Mouse (Mus musculus): Measurements from ENCODE around the gene Ncln. TPM values are rescaled to one million over a fixed set of nuclear protein-coding genes. Genes with fewer than 3 reads are reported as not detected.

The Ncln gene
- polyA plus RNA-seq, 1 experiment from 2014 or later: 81.9 TPM

GRCm38 (mm10) chr10:81510246-81510810 is 14.1 kb upstream of the Ncln start:
- Histone ChIP-seq H3K4me3 (no peak overlapping the region), H3K36me3 (no peaks in the 10 kb centered on the region), H3K9me3 (peaks cover 4% of the 10 kb centered on the region; the same call in 1 of the 2 replicates), H3K27me3 (peaks cover 10% of the 10 kb centered on the region), H3K27ac (no peak overlapping the region), H3K4me1 (0 out of 2 replicates have a peak, but pooled peaks cover 6% of the 10 kb centered on the region), H3K4me2 (replicated peaks) (no peak overlapping the region), H3K9ac (no peak overlapping the region)
- ATAC-seq (ENCODE audit: insufficient number of reproducible peaks, insufficient read depth, low FRiP score, low TSS enrichment): no peak
- 77% methylated on average over 14 of the region's 14 CpGs for WGBS

- Histone ChIP-seq H3K9me3 (no peaks in the 10 kb centered on the region), H3K36me3 (no peaks in the 10 kb centered on the region), H3K27ac (no peak overlapping the region), H3K9ac (no peak overlapping the region), H3K27me3 (peaks cover 19% of the 10 kb centered on the region), H3K4me3 (no peak overlapping the region), H3K4me1 (0 out of 2 replicates have a peak, but pooled peaks cover 6% of the 10 kb centered on the region), H3K4me2 (replicated peaks) (no peak overlapping the region)
- WGBS: 75% methylated on average over 13 of the region's 13 CpGs
- no peak for ATAC-seq (ENCODE audit: insufficient number of reproducible peaks, insufficient read depth, low FRiP score, low TSS enrichment)
Measured at GRCm38 (mm10) chr10:81507691-81508489, 11.7 kb upstream of the Ncln start.

GRCm38 (mm10) chr10:81507095-81507494 is 10.9 kb upstream of the Ncln start:
- Histone ChIP-seq H3K4me1 (0 out of 2 replicates have a peak, but pooled peaks cover 3% of the 10 kb centered on the region), H3K36me3 (no peaks in the 10 kb centered on the region), H3K9me3 (no peaks in the 10 kb centered on the region), H3K27me3 (peaks cover 17% of the 10 kb centered on the region), H3K9ac (no peak overlapping the region), H3K27ac (no peak overlapping the region), H3K4me3 (no peak overlapping the region), H3K4me2 (replicated peaks) (no peak overlapping the region)
- 41% methylated on average over 6 of the region's 6 CpGs for WGBS
- ATAC-seq (ENCODE audit: insufficient number of reproducible peaks, insufficient read depth, low FRiP score, low TSS enrichment): no peak

- H3K4me1 ChIP-seq: no peaks in the 10 kb centered on the region
- H3K4me3 ChIP-seq: no peak overlapping the region
- H3K9ac ChIP-seq: no peak overlapping the region
- H3K36me3 ChIP-seq: no peaks in the 10 kb centered on the region
- ATAC-seq (ENCODE audit: insufficient number of reproducible peaks, insufficient read depth, low FRiP score, low TSS enrichment): no peak
- no peak overlapping the region for H3K27ac ChIP-seq
- no peaks in the 10 kb centered on the region for H3K9me3 ChIP-seq
- H3K27me3 ChIP-seq: peaks cover 11% of the 10 kb centered on the region
- WGBS: 80% methylated on average over 15 of the region's 15 CpGs
- H3K4me2 ChIP-seq (replicated peaks): no peak overlapping the region
Measured at GRCm38 (mm10) chr10:81505016-81505664, 8.9 kb upstream of the Ncln start.

- Histone ChIP-seq H3K9me3 (no peaks in the 10 kb centered on the region), H3K4me1 (no peaks in the 10 kb centered on the region), H3K27ac (no peak overlapping the region), H3K27me3 (peaks cover 9% of the 10 kb centered on the region), H3K4me2 (replicated peaks) (peak overlapping the region; percentile 57), H3K9ac (no peak overlapping the region), H3K4me3 (peak overlapping the region; percentile 31), H3K36me3 (no peaks in the 10 kb centered on the region)
- WGBS: 6% methylated on average over 36 of the region's 36 CpGs
- ATAC-seq (ENCODE audit: insufficient number of reproducible peaks, insufficient read depth, low FRiP score, low TSS enrichment): no peak; the same call in 1 of the 2 replicates
Measured at GRCm38 (mm10) chr10:81502658-81503057, 6.5 kb upstream of the Ncln start.

- no peaks in the 10 kb centered on the region for H3K9me3 ChIP-seq
- H3K27ac ChIP-seq: no peak overlapping the region
- WGBS: 78% methylated on average over 5 of the region's 5 CpGs
- no peak overlapping the region for H3K4me3 ChIP-seq
- no peaks in the 10 kb centered on the region for H3K36me3 ChIP-seq
- peaks cover 9% of the 10 kb centered on the region for H3K27me3 ChIP-seq
- no peaks in the 10 kb centered on the region for H3K4me1 ChIP-seq
- no peak overlapping the region for H3K9ac ChIP-seq
- H3K4me2 ChIP-seq (replicated peaks): no peak overlapping the region
- ATAC-seq (ENCODE audit: insufficient number of reproducible peaks, insufficient read depth, low FRiP score, low TSS enrichment): no peak
Measured at GRCm38 (mm10) chr10:81501863-81502262, 5.7 kb upstream of the Ncln start.

GRCm38 (mm10) chr10:81500032-81500431 is 3.8 kb upstream of the Ncln start, which contains the start of gene S1pr4:
Gene S1pr4 (minus strand): TSS chr10:81500132.
- no peak for ATAC-seq (ENCODE audit: insufficient number of reproducible peaks, insufficient read depth, low FRiP score, low TSS enrichment)
- WGBS: 85% methylated on average over 3 of the region's 3 CpGs
- H3K4me1 ChIP-seq: peaks cover 6% of the 10 kb centered on the region
- H3K4me3 ChIP-seq: no peak within 1 kb of the TSS
- H3K36me3 ChIP-seq: no peaks in the 10 kb centered on the region
- no peak within 1 kb of the TSS for H3K4me2 ChIP-seq (replicated peaks)
- H3K9ac ChIP-seq: no peak within 1 kb of the TSS
- H3K27ac ChIP-seq: no peak within 1 kb of the TSS
- H3K9me3 ChIP-seq: no peaks in the 10 kb centered on the region
- peaks cover 9% of the 10 kb centered on the region; the same call in 1 of the 2 replicates for H3K27me3 ChIP-seq

- H3K9ac ChIP-seq: no peak overlapping the region
- H3K27me3 ChIP-seq: peaks cover 9% of the 10 kb centered on the region; the same call in 1 of the 2 replicates
- peaks cover 13% of the 10 kb centered on the region for H3K4me1 ChIP-seq
- H3K36me3 ChIP-seq: no peaks in the 10 kb centered on the region
- 74% methylated on average over 22 of the region's 23 CpGs for WGBS
- H3K9me3 ChIP-seq: no peaks in the 10 kb centered on the region
- H3K4me2 ChIP-seq (replicated peaks): no peak overlapping the region
- no peak overlapping the region for H3K4me3 ChIP-seq
- H3K27ac ChIP-seq: no peak overlapping the region
- ATAC-seq (ENCODE audit: insufficient number of reproducible peaks, insufficient read depth, low FRiP score, low TSS enrichment): no peak
Measured at GRCm38 (mm10) chr10:81499250-81499901, 3.2 kb upstream of the Ncln start.

- Histone ChIP-seq H3K4me1 (peaks cover 21% of the 10 kb centered on the region), H3K27me3 (peaks cover 5% of the 10 kb centered on the region; the same call in 1 of the 2 replicates), H3K27ac (no peak overlapping the region), H3K4me3 (no peak overlapping the region), H3K36me3 (no peaks in the 10 kb centered on the region; the same call in 1 of the 2 replicates), H3K9me3 (no peaks in the 10 kb centered on the region), H3K4me2 (replicated peaks) (no peak overlapping the region), H3K9ac (no peak overlapping the region)
- WGBS: 80% methylated on average over 38 of the region's 38 CpGs
- ATAC-seq (ENCODE audit: insufficient number of reproducible peaks, insufficient read depth, low FRiP score, low TSS enrichment): no peak
Measured at GRCm38 (mm10) chr10:81498316-81499249, 2.4 kb upstream of the Ncln start.

GRCm38 (mm10) chr10:81497401-81498270 is 1.4 kb upstream of the Ncln start:
- H3K36me3 ChIP-seq: peaks cover 8% of the 10 kb centered on the region
- H3K9me3 ChIP-seq: no peaks in the 10 kb centered on the region
- WGBS: 82% methylated on average over 17 of the region's 17 CpGs
- 0 out of 2 replicates have a peak overlapping the region, but pooled peaks have one; percentile 15 for H3K9ac ChIP-seq
- no peak for ATAC-seq (ENCODE audit: insufficient number of reproducible peaks, insufficient read depth, low FRiP score, low TSS enrichment)
- H3K4me3 ChIP-seq: 0 out of 2 replicates have a peak overlapping the region, but pooled peaks have one; percentile 1
- H3K27ac ChIP-seq: no peak overlapping the region
- H3K4me1 ChIP-seq: peaks cover 22% of the 10 kb centered on the region
- H3K4me2 ChIP-seq (replicated peaks): peak overlapping the region; percentile 45; the same call in 1 of the 2 replicates
- no peaks in the 10 kb centered on the region for H3K27me3 ChIP-seq
